Mouse (Mus musculus): ENCODE results near the gene Eapp.

- TF ChIP-seq MXI1 (IDR thresholded peaks at IDR 0.05; ENCODE audit: low read depth, low read length) = no peak
- TF ChIP-seq RCOR1 (conservative IDR thresholded peaks at IDR 0.05; ENCODE audit: low read depth, low read length) = no peak
- TF ChIP-seq MAX (IDR thresholded peaks at IDR 0.05; ENCODE audit: low read length) = no peak
- no peak for TF ChIP-seq CTCF (conservative IDR thresholded peaks at IDR 0.05 in 1 of 2, IDR thresholded peaks at IDR 0.05 in 1 of 2; ENCODE audit: low read depth in 2 of 2, low read length in 2 of 2)
- TF ChIP-seq TBP (conservative IDR thresholded peaks at IDR 0.05; ENCODE audit: low read depth, low read length) = no peak
- no peak for TF ChIP-seq POLR2A (IDR thresholded peaks at IDR 0.05; ENCODE audit: low read depth, low read length)
- no peak for TF ChIP-seq ETS1 (conservative IDR thresholded peaks at IDR 0.05; ENCODE audit: low read depth, low read length)
Observed at GRCm38 (mm10) chr12:54697791-54698250, 2.1 kb upstream of the Eapp start.
